Mouse (Mus musculus): ENCODE results near the gene Fam207a. TPM values are rescaled to one million over a fixed set of nuclear protein-coding genes. Genes with fewer than 3 reads are reported as not detected.

The Fam207a gene
- polyA plus RNA-seq, 1 experiment from 2014 or later, result 43.6 TPM

GRCm38 (mm10) chr10:77526488-77526887 lies 10.9 kb upstream of the Fam207a start:
- no peak overlapping the region for H3K4me3 ChIP-seq
- no peak overlapping the region for H3K9ac ChIP-seq
- peaks cover 9% of the 10 kb centered on the region for H3K4me1 ChIP-seq
- H3K27ac ChIP-seq, result no peak overlapping the region
- 67% methylated on average over 2 of the region's 2 CpGs for WGBS
- no peak overlapping the region for H3K4me2 ChIP-seq (replicated peaks)
- H3K27me3 ChIP-seq, result no peaks in the 10 kb centered on the region
- ATAC-seq (ENCODE audit: low FRiP score, low read depth), result no peak
- no peaks in the 10 kb centered on the region for H3K36me3 ChIP-seq
- H3K9me3 ChIP-seq, result no peaks in the 10 kb centered on the region

- H3K4me1 ChIP-seq, result peaks cover 9% of the 10 kb centered on the region
- no peaks in the 10 kb centered on the region for H3K36me3 ChIP-seq
- WGBS, result 81% methylated on average over 7 of the region's 7 CpGs
- no peaks in the 10 kb centered on the region for H3K9me3 ChIP-seq
- no peak overlapping the region for H3K9ac ChIP-seq
- no peak overlapping the region; the same call in 1 of the 2 replicates for H3K4me2 ChIP-seq (replicated peaks)
- H3K4me3 ChIP-seq, result no peak overlapping the region
- no peak for ATAC-seq (ENCODE audit: low FRiP score, low read depth)
- H3K27me3 ChIP-seq, result no peaks in the 10 kb centered on the region
- no peak overlapping the region for H3K27ac ChIP-seq
Measured at GRCm38 (mm10) chr10:77523321-77523720, 7.7 kb upstream of the Fam207a start.

GRCm38 (mm10) chr10:77522746-77523145 lies 7.2 kb upstream of the Fam207a start:
- H3K36me3 ChIP-seq, result no peaks in the 10 kb centered on the region
- peak overlapping the region; percentile 64 for H3K4me2 ChIP-seq (replicated peaks)
- H3K27me3 ChIP-seq, result no peaks in the 10 kb centered on the region
- peak overlapping the region; percentile 34 for H3K4me3 ChIP-seq
- no peak for ATAC-seq (ENCODE audit: low FRiP score, low read depth)
- H3K4me1 ChIP-seq, result peaks cover 9% of the 10 kb centered on the region
- no peak overlapping the region for H3K27ac ChIP-seq
- H3K9me3 ChIP-seq, result no peaks in the 10 kb centered on the region
- H3K9ac ChIP-seq, result peak overlapping the region; percentile 65
- WGBS, result 52% methylated on average over 12 of the region's 12 CpGs

DNA sequence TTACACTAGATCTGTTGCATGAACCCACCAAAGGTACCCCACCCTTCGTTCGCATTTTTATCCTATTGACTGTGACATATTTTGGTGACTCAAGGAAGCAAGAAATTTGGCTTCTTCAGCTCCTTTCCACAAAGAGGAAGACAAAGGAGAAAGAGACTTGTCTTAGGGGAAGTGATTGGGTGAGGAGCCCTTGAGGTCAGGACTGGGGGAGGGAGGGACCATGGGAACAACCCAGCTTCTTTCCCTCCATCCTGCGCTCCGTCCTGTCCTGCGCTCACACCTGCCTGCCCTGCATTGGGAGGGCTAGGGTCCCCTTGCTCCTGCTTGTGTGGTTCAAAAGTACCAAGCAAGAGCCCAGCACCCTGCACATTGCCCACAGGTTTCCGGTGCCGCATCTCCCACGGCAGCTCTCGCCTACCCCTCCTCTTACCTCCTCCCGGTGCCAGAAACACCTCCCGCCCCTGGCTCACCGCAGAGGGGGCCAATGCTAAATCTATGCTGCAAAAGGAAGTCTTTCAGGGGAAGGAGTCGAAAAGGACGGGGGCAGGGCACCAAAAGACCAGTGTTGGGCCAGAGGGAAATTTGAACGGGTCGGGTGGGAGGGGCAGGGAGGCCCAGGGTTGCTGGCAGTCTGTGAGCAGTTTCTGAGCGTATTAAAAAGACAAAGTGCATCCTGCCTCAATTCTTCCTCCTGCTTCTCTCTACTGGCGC lies 6.6 kb upstream of the Fam207a start:
- Histone ChIP-seq H3K9me3 (no peaks in the 10 kb centered on the region), H3K4me3 (peak overlapping the region; percentile 34), H3K36me3 (no peaks in the 10 kb centered on the region), H3K27ac (no peak overlapping the region), H3K27me3 (no peaks in the 10 kb centered on the region), H3K4me1 (peaks cover 12% of the 10 kb centered on the region), H3K9ac (peak overlapping the region; percentile 65), H3K4me2 (replicated peaks) (peak overlapping the region; percentile 64)
- ATAC-seq (ENCODE audit: low FRiP score, low read depth), result peak; percentile 59
- 10% methylated on average over 18 of the region's 18 CpGs for WGBS

DNA sequence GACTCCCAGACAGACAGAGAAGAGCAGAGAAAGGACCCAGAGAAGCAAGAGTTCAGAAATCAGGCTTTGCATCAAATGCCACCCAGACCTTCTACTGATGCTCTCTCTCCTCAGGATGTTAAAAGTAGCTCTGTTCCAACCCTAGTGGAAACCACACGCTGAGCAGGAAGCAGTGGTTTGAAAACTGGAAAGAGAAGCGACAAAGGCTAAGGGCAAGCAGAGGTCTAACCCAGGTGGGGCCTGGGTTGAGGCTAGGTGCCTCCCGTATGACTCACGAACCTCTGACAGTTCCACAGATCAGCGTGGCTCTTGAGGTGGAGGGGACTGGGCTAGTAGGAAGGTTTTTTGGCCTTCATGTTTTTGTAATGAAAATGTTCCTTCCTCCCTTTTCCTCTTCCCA lies 4.9 kb upstream of the Fam207a start:
- WGBS, result 85% methylated on average over 5 of the region's 5 CpGs
- ATAC-seq (ENCODE audit: low FRiP score, low read depth), result no peak
- peaks cover 22% of the 10 kb centered on the region for H3K4me1 ChIP-seq

DNA sequence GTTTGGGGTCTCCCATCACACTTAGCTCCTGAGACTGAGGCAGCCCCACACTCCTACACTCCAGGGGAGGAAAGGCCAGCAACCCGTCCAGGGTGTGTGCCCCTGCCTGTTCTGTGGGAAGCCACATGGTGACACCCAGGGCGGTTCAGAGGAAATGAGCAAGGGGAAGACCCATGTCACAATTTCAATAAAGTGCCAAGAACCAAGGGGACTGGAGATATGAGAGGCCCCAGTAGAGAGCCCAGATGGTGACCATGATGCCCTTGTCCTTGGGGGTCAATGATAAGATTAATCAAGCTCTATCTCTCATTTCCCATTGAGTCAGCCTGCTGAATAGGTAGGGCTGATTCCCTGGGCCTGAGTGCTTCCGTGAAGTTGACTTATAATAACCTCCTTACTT lies 3.6 kb upstream of the Fam207a start:
- H3K9me3 ChIP-seq, result no peaks in the 10 kb centered on the region
- no peak overlapping the region for H3K9ac ChIP-seq
- no peaks in the 10 kb centered on the region for H3K27me3 ChIP-seq
- peaks cover 31% of the 10 kb centered on the region for H3K4me1 ChIP-seq
- H3K4me3 ChIP-seq, result no peak overlapping the region
- peaks cover 1% of the 10 kb centered on the region for H3K36me3 ChIP-seq
- no peak overlapping the region for H3K27ac ChIP-seq
- no peak overlapping the region for H3K4me2 ChIP-seq (replicated peaks)
- no peak for ATAC-seq (ENCODE audit: low FRiP score, low read depth)
- 75% methylated on average over 3 of the region's 3 CpGs for WGBS

More for the DNA sequence above, 4.9 kb upstream of the Fam207a start:
- H3K4me2 ChIP-seq (replicated peaks), result no peak overlapping the region
- H3K4me3 ChIP-seq, result no peak overlapping the region
- H3K27me3 ChIP-seq, result no peaks in the 10 kb centered on the region
- H3K36me3 ChIP-seq, result no peaks in the 10 kb centered on the region
- H3K9ac ChIP-seq, result no peak overlapping the region
- no peaks in the 10 kb centered on the region for H3K9me3 ChIP-seq
- no peak overlapping the region for H3K27ac ChIP-seq

- ATAC-seq (ENCODE audit: low FRiP score, low read depth), result no peak
- H3K4me2 ChIP-seq (replicated peaks), result no peak overlapping the region
- H3K9ac ChIP-seq, result peak overlapping the region; percentile 8; the same call in 1 of the 2 replicates
- H3K4me1 ChIP-seq, result peaks cover 31% of the 10 kb centered on the region
- H3K4me3 ChIP-seq, result no peak overlapping the region
- H3K9me3 ChIP-seq, result no peaks in the 10 kb centered on the region
- WGBS, result 84% methylated on average over 5 of the region's 5 CpGs
- H3K27me3 ChIP-seq, result no peaks in the 10 kb centered on the region
- no peak overlapping the region for H3K27ac ChIP-seq
- peaks cover 12% of the 10 kb centered on the region for H3K36me3 ChIP-seq
Measured at GRCm38 (mm10) chr10:77517801-77518200, 2.2 kb upstream of the Fam207a start.

- WGBS, result 18% methylated on average over 20 of the region's 20 CpGs
- Histone ChIP-seq H3K36me3 (peaks cover 18% of the 10 kb centered on the region), H3K4me3 (peak overlapping the region; percentile 93; the same call in 1 of the 2 replicates), H3K27me3 (no peaks in the 10 kb centered on the region), H3K4me1 (peaks cover 24% of the 10 kb centered on the region), H3K27ac (0 out of 2 replicates have a peak overlapping the region, but pooled peaks have one; percentile 87), H3K9me3 (no peaks in the 10 kb centered on the region), H3K9ac (peak overlapping the region; percentile 8; the same call in 1 of the 2 replicates), H3K4me2 (replicated peaks) (peak overlapping the region; percentile 89)
- ATAC-seq (ENCODE audit: low FRiP score, low read depth), result no peak
Measured at GRCm38 (mm10) chr10:77517066-77517620, 1.6 kb upstream of the Fam207a start.

DNA sequence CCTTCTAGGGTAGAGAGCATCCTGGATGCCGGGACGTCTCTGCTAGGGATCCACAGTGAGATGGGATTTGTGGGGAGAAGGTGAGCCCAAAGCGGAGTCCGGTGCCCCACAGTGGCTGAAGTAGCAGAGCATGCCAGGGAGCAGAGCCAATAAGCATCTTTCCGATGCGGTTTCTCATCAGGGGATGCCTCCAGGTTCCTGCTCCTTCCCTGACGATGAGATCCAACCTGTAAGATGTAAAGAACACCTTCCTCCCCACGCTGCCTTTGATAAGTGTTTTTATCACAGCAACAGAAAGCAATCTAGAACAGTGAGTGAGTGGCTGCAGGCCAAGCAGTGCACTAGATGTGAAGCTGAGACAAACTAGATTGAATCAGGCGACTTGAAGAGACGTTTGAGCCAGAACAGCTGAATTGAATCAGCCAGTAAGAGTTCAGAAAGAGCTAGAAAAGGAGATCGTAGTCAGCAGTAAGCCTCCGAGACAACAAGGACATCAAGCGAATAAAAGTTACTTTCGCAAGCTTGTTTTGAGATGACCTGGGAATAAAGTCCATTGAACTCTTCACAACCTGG lies 880 bp upstream of the Fam207a start:
- H3K9me3 ChIP-seq, result no peaks in the 10 kb centered on the region
- ATAC-seq (ENCODE audit: low FRiP score, low read depth), result peak; percentile 24; the same call in 1 of the 2 replicates
- peak overlapping the region; percentile 93 for H3K4me3 ChIP-seq
- H3K4me1 ChIP-seq, result peaks cover 22% of the 10 kb centered on the region
- H3K9ac ChIP-seq, result peak overlapping the region; percentile 88
- peak overlapping the region; percentile 87 for H3K27ac ChIP-seq
- H3K27me3 ChIP-seq, result no peaks in the 10 kb centered on the region
- peak overlapping the region; percentile 89 for H3K4me2 ChIP-seq (replicated peaks)
- peaks cover 25% of the 10 kb centered on the region for H3K36me3 ChIP-seq
- 38% methylated on average over 14 of the region's 14 CpGs for WGBS

GRCm38 (mm10) chr10:77510225-77510982 lies 5.2 kb downstream of the Fam207a start:
- no peak overlapping the region for H3K9ac ChIP-seq
- no peak overlapping the region for H3K4me3 ChIP-seq
- WGBS, result 80% methylated on average over 15 of the region's 15 CpGs
- H3K4me2 ChIP-seq (replicated peaks), result no peak overlapping the region
- peaks cover 18% of the 10 kb centered on the region for H3K4me1 ChIP-seq
- peaks cover 84% of the 10 kb centered on the region for H3K36me3 ChIP-seq
- no peak for ATAC-seq (ENCODE audit: low FRiP score, low read depth)
- H3K9me3 ChIP-seq, result no peaks in the 10 kb centered on the region
- H3K27me3 ChIP-seq, result no peaks in the 10 kb centered on the region
- no peak overlapping the region for H3K27ac ChIP-seq

DNA sequence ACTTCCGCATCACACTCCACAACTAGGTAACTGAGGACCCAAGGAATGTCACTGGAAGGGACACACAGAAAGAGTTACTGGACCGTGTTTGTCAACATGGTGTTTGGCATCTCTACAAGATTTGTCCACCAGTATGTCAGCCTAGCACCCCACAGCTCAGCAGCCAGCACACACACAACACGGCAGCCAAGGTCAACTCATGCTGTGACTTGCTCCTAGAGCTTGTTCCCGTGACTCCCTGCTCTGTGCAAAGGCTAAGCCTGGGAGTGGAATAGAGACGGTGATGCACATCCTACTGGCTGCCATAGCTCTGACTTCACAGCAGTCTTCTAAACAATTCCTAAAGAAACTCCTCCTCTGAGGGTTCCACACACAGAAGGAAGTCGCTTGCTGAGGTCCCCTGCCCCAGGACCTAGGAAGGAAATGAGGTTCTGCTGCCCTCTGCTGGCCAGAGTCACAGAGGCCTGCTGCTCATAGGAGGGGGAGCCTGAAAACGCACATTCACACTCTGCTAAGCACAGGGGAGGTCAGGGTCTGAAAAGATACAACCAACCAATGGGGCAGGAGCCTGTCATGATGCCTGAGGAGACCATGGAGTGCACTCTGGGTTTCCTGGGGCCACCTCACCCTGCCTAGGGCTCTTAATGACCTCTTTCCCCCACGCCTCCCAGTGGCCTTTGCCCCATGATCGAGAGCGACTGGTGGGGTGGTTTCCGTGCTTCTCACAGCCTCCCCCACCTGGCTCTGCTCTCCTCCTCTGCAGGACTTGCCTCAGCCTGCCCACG lies 6.0 kb downstream of the Fam207a start:
- ATAC-seq (ENCODE audit: low FRiP score, low read depth), result peak; percentile 89
- peaks cover 12% of the 10 kb centered on the region for H3K4me1 ChIP-seq
- H3K27ac ChIP-seq, result no peak overlapping the region
- H3K9ac ChIP-seq, result no peak overlapping the region
- no peak overlapping the region for H3K4me2 ChIP-seq (replicated peaks)
- 51% methylated on average over 12 of the region's 12 CpGs for WGBS
- H3K4me3 ChIP-seq, result no peak overlapping the region
- no peaks in the 10 kb centered on the region for H3K9me3 ChIP-seq
- H3K27me3 ChIP-seq, result no peaks in the 10 kb centered on the region
- peaks cover 92% of the 10 kb centered on the region for H3K36me3 ChIP-seq
